ENCODE assay signal across 20 mouse cellular contexts in the genomic region with DNA sequence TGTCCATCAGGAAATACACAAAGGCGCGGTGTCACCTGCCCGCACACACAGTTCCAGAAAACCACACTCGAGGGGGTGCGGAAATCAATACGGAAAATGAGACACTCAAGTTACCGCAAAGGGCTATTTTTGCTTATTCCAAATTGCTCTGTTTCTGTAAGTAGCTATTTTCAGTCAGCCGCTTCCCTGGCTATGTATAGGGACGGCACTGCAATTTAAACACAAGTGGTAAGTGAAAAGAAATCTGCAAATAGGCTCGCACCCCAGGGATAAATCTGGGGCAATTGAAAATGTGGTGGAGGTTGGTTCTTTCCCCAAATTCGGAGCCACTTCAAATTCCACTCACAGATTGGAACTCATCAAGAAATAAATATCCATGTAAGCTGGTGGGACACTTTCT.
DNase-seq lines count a peak whose midpoint lies in the region; ATAC-seq lines count a peak whose summit lies in the region.
"Had no signal": no experiment of that assay in that cellular context is flagged by ENCODE, and none has a peak within 500 bp of the region (broad histone marks: within the 10 kb centered on the region; RNA-seq: fewer than 3 reads in every experiment).

No protein-coding gene starts in this region.

- intact Hi-C loops in left cerebral cortex, postnatal 14 days (cut with DNase I) = no loop called here
- intact Hi-C loops in left cerebral cortex, postnatal 36 days (cut with DNase I) = no loop called here

- DNase-seq in frontal cortex, postnatal 10 days (ENCODE audit: low spot score in 2 of 2) = no peak
- DNase-seq in left cerebral cortex, postnatal 14 days (ENCODE audit: low spot score in 2 of 2) = peak; percentile 53 to 60
- no peak for DNase-seq in left cerebral cortex, postnatal 36 days (ENCODE audit: low spot score in 2 of 2)
- DNase-seq in right cerebral cortex, adult 2 months (ENCODE audit: low spot score in 2 of 2) = peak; percentile 33 to 36
- DNase-seq in right cerebral cortex, postnatal 4 days = no peak
- peak; percentile 75 for DNase-seq in telencephalon, adult 2 months (ENCODE audit: low read depth, low spot score)
- DNase-seq in cerebellum, postnatal 10 days = no peak
- DNase-seq: adrenal gland, postnatal 14 days; cerebellum, adult 11-12 months; gastrocnemius, postnatal 25 days; heart, adult 11 months; lung, adult 18-20 months; lung, postnatal 10 days; spleen, adult 18-20 months; thymus, adult 18-20 months; thymus, postnatal 25 days had no signal

- ATAC-seq in frontal cortex, adult (ENCODE audit: low TSS enrichment) = peak; percentile 93
- ATAC-seq: forebrain, embryonic 15.5 days; hindbrain, embryonic 16.5 days; midbrain, embryonic 13.5 days had no signal

Comparison
In these comparisons a context has a peak if more than half of its experiments do, and no peak if none do; other contexts are left out.
1. DNase-seq: peak in left cerebral cortex, postnatal 14 days (2 of 2), right cerebral cortex, adult 2 months (2 of 2) and telencephalon, adult 2 months (single experiment); none in frontal cortex, postnatal 10 days (0 of 2), left cerebral cortex, postnatal 36 days (0 of 2), right cerebral cortex, postnatal 4 days (single experiment) and cerebellum, postnatal 10 days (0 of 2).